Mouse (Mus musculus) mouse embryonic stem cell (cell line): ENCODE data around the gene Atp6v1g2.

Experiments used
- in situ Hi-C, 2 experiments: fragments of 300-500 bp; cut with MboI; formaldehyde crosslinking; loops; 1 replicate in 1 of 2; 3 replicates in 1 of 2; pipeline ENCODE4 v1.14.3; 2019 to 2020; ENCODE audit warnings: low sequenced_read_pairs in 2 of 2, low pct_unique_long_range_greater_than_20kb in 1 of 2, mixed read lengths in 1 of 2; ENCODE audit not compliant: unreplicated experiment in 1 of 2

Atp6v1g2 gene

GRCm38 (mm10) chr17:35233114-35233980 is at the start of gene Atp6v1g2:
TSS of gene Atp6v1g2 (plus strand) at chr17:35233660.
- in situ Hi-C loops, result loop anchor here (5.0 kb wide), 2 partner anchors 56 to 66 kb away; partner anchors contain the start of gene Aif1 (in 1 of the 2)

DNA sequence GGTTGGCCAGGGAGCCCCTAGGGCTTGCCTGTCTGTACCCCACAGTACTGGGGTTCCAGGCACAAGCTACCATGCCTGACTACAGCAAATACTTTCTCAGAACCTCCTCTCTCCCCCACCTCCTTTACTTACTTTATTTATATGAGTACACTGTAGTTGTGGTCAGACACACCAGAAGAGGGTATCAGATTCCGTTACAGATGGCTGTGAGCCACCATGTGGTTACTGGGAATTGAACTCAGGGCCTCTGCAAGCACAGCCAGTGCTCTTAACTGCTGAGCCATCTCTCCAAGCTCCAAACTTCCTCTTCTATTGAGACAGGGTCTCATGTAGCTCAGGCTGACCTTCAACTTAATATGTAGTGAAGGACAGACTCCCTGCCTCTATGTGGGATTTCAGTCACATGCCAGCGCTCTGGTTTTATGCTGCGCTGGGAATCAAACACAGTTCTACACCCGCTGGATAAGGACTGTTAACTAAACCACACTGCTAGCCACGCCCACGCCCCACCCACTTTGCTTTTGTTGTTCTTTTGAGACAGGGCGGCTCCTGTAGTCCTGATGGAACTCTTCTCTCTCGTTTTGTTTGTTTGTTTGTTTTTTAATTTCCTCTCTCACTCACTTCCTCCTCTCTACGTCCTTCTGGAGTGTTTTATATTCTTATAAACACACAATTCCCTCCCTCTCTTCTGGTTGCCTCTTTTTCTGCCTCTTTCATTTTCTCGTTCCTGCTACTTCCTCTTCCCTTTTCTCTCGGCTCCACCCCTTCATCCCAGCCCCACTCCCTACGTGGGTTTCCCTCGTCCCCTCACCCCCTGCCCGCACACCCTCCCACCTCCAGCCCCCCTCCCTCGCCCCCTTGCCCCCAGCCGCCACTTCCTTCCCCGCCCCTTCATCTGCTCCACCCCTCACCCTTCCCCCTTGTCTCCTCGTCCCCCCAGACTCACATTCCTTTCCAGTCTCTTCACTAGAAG is 47.5 kb upstream of the Atp6v1g2 start:
- in situ Hi-C loops, result no loop called here

- in situ Hi-C loops, result no loop called here
Measured at GRCm38 (mm10) chr17:35186681-35187080, 46.8 kb upstream of the Atp6v1g2 start.

DNA sequence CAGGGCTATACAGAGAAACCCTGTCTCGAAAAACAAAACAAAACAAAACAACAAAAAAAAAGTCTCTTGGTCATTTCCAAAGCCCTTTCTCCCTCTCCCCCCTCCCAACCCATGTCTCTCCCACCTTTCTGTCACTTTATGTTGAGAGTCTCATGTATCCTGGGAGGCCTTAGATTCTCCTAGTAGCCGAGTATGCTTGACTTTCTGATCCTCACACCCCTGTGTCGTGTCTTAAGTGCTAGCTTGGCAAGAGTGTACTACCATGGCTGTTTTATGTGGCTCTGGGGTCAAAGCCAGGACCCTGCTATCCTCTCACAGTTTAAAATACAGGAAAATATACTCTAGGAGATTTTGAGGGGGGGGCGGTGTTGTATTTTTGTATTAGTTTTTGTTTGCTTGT is 46.1 kb upstream of the Atp6v1g2 start:
- in situ Hi-C loops, result no loop called here

- in situ Hi-C loops, result no loop called here
Measured at GRCm38 (mm10) chr17:35187959-35188610, 45.4 kb upstream of the Atp6v1g2 start, which contains the start of gene Lst1. TSS of gene Lst1 (minus strand) at chr17:35188439.

GRCm38 (mm10) chr17:35189186-35189585 is 44.3 kb upstream of the Atp6v1g2 start:
- in situ Hi-C loops, result no loop called here

GRCm38 (mm10) chr17:35190096-35190495 is 43.4 kb upstream of the Atp6v1g2 start:
- in situ Hi-C loops, result no loop called here

- in situ Hi-C loops, result no loop called here
Measured at GRCm38 (mm10) chr17:35191723-35192122, 41.7 kb upstream of the Atp6v1g2 start.

DNA sequence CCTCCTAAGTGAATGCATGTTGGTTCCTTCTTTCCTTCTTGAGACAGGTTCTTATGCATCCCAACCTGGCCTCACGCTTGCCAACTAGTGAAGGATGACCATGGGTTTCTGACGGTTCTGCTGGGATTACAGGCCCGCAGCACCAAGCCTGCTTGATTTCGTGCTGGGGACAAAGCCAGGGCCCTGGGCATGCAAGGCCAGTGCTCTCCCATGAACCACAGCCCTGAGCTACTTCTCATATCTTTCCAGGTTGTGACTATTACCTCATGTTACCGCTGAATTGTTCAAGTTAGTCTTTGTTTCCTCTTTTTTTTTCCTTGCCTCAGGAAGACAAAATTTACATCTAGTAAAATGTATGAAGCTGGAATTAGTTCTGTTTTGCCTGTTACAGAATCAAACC is 40.5 kb upstream of the Atp6v1g2 start:
- in situ Hi-C loops, result no loop called here

GRCm38 (mm10) chr17:35193881-35194843 is 39.3 kb upstream of the Atp6v1g2 start, which contains the start of gene Ltb:
TSS of gene Ltb (plus strand) at chr17:35194439.
- in situ Hi-C loops, result no loop called here

DNA sequence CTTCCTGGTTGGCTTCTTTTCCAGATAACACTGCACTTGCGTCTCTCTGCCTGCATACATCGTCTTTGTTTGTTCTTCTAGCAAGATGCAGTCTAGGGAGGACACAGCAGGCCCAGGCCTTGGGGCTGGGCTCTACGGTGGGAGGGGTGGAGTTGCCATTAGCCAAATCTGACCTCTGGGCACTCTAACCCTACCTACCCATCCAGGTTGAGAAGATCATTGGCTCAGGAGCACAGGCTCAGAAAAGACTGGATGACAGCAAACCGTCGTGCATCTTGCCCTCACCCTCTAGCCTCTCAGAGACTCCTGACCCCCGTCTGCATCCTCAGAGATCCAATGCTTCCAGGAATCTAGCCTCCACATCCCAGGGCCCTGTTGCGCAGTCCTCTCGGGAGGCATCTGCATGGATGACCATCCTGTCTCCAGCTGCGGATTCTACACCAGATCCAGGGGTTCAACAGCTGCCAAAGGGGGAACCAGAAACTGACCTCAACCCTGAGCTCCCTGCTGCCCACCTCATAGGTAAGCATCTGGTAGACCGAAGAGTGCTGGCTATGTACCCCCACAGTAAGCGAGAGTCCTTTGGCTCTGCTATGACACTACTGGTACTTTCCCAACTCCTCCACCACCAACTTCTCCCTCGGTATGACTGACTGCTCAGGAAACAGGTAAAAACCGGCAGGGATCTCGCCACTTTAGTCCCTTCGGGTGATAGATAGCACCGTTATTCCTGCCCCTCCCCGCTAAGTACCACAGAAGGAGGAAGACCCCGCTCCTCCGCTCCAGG is 38.4 kb upstream of the Atp6v1g2 start:
- in situ Hi-C loops, result no loop called here

GRCm38 (mm10) chr17:35195631-35196320 is 37.7 kb upstream of the Atp6v1g2 start:
- in situ Hi-C loops, result no loop called here

GRCm38 (mm10) chr17:35196321-35196641 is 37.2 kb upstream of the Atp6v1g2 start:
- in situ Hi-C loops, result no loop called here

DNA sequence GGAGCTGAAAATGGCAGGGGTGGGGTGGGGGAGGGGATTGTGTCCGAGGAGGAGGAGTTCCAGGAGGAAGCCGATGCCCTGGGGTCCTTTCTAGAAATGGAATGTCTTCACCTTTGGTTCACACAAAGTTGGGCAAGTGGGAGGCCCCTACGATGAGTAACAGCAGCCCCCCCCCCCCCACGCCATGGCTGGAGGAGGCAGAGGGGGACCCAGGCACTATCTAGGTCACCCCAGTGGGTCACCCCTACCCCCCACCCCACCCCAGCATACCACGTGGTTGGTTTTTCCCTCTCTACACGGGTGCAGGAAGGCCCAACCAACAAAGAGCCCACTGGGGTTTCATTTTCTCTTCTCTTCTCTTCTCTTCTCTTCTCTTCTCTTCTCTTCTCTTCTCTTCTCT is 36.3 kb upstream of the Atp6v1g2 start:
- in situ Hi-C loops, result no loop called here

DNA sequence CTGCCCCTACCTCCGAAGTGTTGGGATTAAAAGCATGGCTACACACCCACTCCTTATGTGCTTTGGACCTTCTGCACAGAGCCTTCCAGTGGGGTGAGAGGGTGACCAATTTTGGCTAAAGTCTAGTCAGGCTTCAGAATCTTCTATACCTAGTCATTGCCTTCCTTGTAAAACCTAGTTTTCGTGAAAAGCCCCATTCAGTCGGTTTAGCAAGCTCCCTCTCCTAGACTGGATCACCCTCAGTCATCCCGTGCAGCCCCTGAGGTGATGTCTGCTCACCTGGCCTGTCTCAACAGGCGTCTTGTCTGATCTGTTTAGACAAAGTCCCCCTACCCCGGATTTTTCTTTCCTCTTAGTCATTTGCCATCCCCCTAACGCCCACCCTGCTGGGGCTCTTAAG is 35.4 kb upstream of the Atp6v1g2 start:
- in situ Hi-C loops, result no loop called here

GRCm38 (mm10) chr17:35198946-35199345 is 34.5 kb upstream of the Atp6v1g2 start:
- in situ Hi-C loops, result no loop called here
